Mouse (Mus musculus): Measurements from ENCODE around the gene Hspbp1.
A peak's percentile ranks its signal among the peaks of the same experiment; 100 is the strongest.

The Hspbp1 gene

DNA sequence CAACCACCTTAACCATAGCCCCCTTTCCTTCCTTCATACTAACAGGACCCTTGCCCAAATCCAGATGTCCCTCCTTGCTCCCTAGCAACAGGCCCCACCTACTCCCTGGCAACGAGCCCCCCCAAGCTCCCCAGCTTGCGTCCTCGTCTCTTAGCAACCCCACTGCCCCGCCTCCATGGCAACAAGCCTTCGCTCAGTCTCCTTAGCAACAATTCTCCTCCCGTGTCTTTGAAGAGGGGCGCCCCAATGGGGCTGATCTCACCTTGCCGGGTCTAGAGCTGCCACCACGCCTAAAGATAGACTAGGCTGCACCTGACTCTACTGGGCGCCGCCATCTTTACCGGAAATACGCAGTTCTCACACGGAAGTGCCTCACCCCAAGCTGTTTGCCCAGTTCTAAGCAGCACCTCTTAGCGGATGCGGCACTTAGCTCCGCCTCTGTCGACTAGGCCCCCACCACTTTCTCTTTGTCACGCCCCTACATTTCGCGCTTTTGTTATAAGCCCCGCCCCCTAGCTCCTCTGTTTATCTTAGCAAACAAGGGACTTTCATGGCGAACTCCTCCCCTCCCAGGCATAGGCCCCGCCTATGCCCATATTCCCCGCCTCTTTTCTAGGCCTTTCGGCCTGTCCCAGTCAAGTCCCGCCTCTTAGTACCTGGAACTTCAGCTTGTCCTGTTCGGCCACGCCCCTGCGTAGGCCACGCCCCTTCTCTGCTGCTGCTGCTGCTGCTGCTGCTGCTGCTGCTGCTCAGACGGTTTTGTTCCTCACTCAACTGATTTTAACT, at the start of gene Hspbp1:
Gene Hspbp1 (minus strand): TSS at position 437 of the 786 bp plus-strand sequence.
- DNase-seq (ENCODE audit: low read depth): peak; percentile 98

DNA sequence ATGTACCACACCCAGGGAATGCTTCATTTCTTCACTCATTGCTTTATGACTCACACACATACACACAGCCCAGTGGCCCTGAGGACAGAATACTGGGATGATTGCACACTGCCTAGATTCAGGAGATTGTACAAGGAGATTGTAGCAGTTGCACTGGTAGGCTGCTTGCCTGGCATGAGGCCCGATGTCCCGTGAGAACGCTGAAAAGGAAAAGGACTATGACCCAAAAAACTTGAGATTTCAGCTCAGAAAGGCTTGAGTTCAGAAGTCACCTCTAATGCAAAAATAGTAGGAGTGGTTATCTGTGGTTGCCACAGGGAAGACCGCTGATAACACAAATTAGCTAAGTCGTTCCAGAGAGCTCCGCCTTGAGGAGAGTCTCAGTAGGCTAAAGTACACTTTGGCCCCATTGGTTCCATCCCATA, 48.1 kb upstream of the Hspbp1 start:
- no peak for DNase-seq (ENCODE audit: low read depth)

DNA sequence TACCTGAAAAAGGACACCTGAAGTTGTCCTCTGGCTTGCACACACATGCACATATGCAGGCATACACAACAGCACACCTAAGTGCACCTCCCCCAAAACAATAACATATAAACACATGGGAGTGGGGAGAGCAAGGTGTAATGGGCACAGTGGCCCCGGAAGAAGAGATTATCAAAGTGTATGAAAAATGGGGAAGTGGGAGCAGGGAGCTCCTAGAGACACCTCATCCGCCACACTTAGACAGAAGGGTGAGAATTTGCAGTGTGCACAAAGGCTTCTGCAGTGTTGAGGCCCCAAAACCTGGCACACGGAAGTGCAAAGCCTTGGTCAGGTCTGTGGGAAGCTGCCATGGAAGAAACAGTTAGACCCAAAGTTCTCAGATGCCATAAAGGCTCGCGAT, 46.2 kb upstream of the Hspbp1 start:
- no peak for DNase-seq (ENCODE audit: low read depth)

DNA sequence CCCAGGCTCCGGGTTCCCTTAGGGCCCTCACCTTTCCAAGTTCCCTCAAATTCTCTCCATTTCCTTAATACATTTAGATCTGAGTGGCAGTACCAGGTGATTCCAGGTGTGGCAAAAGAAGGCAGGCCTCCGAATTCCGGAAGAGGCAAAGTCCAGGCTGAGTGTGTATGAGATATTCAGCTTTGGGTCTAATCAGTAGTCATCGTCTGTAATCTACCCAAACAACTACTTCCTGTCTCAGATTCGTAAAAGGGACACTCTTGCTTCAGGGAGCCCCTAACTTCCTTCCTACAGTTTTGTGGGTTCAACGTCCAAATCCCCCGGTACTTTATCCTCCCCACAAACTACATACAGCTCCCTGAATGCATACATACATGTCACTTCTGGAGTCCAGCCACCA, 40.3 kb upstream of the Hspbp1 start, which contains the start of gene Tmem150b:
Gene Tmem150b (minus strand): TSS at position 81 of the 400 bp plus-strand sequence.
- no peak for DNase-seq (ENCODE audit: low read depth)

DNA sequence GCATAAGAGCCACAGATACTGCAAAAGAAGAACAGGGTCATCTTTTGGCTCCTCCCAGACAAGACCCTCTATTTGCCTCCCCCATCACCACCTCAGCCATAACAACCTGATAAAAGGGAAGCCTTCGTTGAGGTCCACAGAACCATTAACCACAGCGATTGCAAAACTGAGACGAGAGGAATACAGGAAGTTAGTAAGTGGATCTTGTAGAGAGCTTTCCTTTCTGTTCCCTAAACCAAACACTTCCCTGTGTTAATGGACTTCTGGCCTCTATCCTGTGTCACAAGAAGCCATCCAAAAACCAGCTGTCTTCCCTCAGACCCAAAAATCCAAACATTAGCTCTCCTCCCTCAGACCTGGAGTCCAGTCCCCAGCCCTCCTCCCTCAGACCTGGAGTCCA, 39.5 kb upstream of the Hspbp1 start:
- no peak for DNase-seq (ENCODE audit: low read depth)

DNA sequence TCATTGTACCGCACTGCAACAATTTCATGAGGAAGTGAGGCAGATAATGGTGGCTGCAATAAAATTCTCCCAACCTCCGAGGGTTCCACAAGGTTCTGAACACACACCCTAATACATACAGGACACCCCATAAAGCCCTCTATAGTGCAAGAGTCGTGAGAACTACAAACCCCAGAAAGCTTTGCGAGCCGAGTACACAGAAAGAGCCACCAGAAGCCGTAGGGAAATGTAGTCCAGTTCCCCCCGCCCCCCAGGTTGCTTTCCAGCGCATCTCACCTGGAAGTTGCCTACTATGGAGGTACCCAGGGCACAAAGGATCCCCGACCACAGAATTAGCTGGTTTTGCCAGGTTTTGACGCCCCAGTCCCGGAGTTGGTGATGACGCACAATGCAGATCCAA, 38.6 kb upstream of the Hspbp1 start:
- DNase-seq (ENCODE audit: low read depth): no peak

DNA sequence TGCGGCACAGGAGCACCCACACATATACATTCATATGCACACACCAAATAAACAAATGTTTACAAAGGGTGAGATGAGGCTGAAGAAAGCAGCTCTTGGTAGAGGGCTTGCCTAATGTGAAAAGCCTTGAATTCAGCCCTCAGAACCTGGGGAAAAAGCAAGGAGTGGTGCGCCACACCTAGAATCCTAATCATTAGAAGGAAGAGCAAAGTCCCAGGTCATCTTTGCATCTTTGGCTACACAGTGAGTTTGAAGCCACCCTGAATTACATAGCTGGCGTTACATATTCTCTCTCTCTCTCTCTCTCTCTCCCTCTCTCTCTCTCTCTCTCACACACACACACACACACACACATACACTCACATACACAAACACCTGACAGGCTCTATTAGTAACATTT, 34.4 kb upstream of the Hspbp1 start:
- DNase-seq (ENCODE audit: low read depth): no peak

DNA sequence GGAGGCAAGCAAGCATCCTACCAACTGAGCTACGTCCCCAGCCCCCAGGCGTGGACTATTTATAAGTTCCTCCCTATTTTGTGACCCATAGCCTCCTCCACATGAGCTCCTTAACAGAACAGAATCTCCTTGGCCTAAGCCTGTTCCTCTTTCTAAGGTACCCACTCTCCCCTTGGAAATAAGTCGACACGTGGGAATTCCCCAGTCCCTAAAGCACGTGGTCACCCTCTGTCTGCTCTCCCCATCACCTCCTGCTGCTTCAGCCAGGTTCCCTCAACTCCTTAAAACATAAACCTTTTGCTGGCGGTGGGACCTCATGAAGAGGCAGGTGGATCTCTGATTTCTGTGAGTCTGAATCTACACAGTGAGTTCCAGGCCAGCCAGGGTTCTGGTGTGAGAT, 32.1 kb upstream of the Hspbp1 start:
- DNase-seq (ENCODE audit: low read depth): no peak

DNA sequence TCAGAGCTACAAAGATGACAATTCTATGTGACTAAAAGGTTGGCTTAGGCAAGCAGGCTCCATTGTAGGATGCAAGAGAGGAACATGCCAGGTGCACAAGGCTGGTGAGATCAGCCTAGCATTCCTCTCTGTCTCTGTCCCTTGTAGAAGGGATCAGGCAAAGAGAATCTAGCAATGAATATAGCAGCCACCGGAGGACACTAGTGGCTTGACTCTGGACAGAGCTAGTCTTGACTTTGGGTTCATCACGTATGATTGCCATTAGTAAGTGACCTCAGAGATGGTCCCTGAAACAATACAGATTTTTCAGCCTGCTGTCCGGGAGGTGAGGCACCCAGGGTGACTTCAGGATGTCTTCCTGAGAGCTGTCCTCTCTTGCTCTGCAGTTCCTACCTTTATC, 27.7 kb upstream of the Hspbp1 start:
- no peak for DNase-seq (ENCODE audit: low read depth)

DNA sequence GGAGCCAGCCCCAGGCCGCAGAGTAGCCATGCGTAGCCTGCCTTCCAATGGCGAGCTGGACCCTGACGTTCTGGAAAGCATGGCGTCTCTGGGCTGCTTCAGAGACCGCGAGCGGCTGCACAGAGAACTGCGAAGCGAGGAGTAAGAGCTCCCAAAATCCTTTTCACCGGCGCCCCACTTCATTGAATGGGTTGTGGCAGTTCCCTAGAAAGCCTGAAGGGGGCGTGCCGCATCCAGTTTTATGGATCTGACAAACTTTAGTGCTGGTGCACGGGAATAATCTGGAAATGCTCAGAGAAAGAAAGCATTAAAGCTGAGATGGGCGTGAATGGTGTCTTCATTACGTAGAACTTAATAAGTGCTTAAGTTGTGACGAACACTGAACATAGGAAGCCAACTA, 20.2 kb upstream of the Hspbp1 start:
- DNase-seq (ENCODE audit: low read depth): no peak

DNA sequence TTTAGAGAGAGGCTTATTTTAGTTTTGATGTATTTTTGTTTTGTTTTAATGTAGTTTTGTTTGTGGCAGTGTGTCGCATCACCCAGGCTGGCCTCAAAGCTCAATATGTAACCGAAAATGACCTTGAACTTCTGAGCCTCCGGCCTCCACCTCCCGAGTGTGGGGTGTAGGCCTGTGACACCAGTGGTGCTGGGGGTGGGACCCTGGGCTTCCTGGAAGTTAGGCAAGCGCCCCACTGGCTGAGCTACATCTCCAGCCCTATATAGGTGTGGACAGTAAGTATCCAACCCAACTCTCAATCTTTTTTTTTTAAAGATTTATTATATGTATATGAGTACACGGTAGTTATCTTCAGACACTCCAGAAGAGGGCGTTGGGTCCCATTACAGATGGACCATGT, 18.3 kb upstream of the Hspbp1 start:
- no peak for DNase-seq (ENCODE audit: low read depth)

DNA sequence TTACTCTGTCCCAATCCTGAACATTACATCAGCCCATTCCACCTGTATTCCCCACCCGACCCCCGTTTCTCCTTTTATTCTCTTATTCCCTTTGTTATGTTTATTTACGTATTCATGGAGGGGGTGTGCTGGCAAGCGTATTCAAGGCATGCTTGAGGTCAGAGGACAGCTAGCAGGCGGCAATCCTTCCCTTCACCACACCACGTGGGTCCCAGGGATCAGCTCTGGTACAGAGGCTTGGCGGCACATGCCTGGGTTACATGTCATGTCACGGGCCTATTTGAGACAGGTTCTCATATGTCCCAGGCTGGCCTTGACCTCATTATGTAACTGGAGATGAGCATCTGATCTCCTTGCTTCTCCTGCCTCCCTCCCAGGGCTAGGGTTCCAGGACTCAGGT, 17.5 kb upstream of the Hspbp1 start:
- DNase-seq (ENCODE audit: low read depth): no peak

DNA sequence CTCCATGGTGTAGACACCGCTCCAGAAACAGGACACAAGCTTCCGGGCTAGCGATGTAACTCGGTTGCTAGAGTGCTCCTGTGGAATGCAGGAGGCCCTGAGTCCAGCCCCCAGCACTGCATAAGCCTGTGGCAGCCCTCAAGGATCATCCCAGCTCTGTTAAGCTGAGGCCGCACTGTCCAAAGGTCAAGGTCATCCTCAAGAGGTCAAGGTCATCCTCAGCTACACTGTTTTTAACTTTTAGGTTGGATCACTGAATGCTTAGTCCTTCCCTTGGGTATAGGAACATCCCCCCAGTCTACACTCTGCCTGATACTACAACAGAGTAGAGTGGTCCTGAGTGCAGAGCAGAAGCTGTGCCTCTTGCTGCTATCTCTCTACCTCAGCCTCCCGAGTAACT, 8.1 kb upstream of the Hspbp1 start:
- DNase-seq (ENCODE audit: low read depth): no peak

DNA sequence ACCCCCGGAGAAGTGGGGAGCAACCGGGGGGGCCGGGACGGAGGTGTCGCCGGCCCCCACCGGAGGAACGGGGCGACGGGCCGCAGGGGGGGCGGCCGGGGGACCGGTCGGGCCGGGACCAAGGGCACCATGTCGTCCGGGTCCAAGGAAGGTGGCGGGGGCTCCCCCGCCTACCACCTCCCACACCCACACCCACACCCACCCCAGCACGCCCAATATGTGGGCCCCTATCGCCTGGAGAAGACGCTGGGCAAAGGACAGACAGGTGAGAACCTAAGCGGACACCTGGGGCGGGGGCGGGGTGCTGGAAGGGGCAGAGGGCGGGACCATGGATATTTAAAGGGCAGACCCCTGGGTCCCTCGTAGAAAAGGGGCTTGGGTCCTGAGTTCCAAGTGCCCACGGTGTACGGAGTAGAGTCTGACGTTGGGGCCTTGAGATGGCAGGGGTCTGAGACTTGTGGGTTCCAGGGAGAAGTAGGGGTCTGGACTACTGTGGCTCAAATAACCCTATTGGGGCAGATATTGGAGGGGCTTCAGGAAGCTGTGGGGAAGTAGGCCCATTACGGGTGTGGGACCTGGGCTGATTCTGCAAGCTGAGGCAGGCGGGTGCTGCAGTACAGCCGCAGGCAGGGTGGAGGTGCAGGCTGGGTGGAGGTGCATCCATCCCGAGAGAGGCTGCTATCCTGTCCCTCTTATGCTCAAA, 6.2 kb upstream of the Hspbp1 start:
- DNase-seq (ENCODE audit: low read depth): no peak

DNA sequence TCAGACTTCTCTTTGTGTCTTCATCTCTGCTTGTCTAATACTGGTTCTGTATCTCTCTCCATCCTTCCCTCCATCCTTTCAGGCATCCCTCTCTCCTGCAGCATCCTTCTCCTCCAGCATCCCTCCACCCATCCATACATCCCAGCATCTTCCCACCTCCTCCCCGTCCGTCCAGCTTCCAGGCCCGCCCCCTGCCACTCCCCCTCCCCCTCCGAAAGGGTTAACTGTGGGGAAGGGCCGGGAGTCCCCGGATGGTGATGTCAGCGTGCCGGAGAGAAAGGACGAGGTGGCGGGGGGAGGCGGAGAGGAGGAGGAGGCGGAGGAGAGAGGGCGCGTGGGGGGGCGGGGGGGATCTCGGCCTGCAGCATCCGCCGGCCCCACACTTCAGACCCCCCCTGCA, 5.5 kb upstream of the Hspbp1 start, which contains the start of gene Brsk1:
Gene Brsk1 (plus strand): TSS at position 218 of the 400 bp plus-strand sequence.
- DNase-seq (ENCODE audit: low read depth): no peak

DNA sequence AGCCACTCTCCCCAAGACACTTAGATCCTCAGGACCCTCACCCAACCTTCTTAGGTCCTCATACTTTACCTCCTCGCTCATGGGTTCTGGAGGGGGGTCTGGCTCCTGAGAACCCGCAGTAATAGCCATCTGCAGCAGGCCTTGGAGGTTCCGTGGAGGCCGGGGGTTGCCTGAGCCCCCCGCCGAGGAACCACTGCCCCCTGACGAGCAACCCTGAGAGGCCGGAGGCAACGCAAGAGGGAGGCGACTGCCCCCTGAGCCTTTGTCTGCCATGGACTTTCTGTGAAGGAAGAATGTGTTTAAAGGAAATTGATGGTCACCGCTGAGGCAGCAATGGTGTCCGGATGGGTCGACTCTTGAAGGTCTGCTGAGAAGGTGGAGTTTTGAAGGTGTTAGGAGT, 665 bp downstream of the Hspbp1 start:
- DNase-seq (ENCODE audit: low read depth): no peak

DNA sequence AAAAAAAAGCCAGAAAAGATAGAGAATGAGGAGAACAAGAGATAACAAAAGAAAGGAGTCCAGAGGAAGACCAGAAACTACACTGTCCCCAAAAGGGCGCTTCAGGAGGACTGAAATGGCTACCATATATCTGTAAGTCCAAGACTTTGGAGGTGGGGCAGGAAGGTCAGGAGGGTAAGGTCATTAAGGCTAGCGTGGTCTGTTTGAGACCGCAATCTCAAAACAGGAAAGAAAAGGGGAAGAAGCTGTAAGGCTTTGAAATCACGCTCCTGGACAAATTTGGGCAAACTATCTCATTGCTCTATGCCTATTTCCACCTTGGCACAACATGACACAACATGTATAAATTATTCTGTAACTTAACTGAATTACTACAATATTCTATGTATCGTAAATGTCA, 1.6 kb downstream of the Hspbp1 start:
- DNase-seq (ENCODE audit: low read depth): no peak

DNA sequence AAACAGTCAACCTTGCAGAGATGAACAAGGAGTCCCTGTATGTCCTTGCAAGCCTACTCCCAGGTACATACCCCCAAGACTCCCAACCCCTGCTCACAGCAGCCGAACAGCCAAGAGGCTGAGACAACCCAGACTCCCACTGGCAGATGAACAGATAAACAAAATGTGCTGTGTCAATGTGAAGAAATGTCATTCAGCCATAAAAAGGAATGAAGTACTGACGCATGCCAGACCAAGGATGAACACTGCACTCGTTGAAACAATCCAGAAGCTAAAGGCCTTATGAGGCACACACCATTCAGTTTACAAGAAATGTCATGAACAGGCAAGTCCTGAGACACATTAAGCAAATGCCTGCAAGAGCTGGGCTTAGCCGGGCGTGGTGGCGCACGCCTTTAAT, 9.7 kb downstream of the Hspbp1 start:
- DNase-seq (ENCODE audit: low read depth): no peak

DNA sequence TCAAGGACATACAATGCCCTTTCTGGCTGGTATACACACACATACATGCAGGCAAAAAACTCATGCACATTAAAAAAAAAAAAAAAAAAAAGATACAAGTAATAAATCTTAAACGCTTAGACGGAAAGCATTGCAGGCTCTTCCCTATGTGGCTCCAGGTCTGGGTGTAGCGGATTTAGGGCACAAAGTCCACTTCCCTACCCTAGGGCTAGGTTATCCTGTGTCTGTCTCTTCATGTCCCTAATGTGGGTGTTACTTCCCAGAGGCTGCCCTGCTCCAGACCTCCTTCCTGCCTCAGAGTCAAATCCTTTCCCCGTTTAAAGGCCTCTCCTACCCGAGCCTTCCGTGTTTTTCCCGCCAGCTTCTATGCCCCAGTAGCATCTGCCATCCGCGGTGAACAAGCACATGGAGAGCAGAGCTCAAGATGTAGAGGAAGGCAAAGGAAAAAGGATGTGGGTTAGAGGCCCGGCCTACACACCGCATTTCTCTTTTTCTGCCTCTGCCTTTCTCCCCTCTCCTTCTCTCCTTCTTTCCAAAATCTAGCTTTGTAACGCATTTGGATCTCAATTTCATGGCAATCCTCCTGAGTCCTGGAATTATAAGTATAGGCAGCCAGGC, 10.6 kb downstream of the Hspbp1 start:
- DNase-seq (ENCODE audit: low read depth): no peak

DNA sequence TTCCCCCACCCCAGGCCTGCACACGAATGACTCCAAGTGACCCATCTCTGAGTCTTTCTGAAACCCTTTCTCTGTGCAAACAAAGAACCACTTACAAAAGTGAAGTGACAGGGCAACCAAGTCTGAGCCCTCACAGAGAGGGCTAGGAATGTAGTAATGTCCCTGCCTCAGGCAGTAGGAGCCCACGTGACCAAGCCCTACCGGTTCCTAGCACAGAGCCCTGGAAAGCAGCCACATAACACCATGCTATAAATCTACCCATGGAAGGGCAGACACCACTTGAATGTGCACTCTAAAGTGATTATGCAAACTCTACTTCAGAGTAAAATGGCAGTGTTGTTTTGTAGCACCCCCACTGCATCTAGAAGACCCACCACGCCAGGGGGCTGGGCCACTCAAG, 12.9 kb downstream of the Hspbp1 start:
- DNase-seq (ENCODE audit: low read depth): no peak

DNA sequence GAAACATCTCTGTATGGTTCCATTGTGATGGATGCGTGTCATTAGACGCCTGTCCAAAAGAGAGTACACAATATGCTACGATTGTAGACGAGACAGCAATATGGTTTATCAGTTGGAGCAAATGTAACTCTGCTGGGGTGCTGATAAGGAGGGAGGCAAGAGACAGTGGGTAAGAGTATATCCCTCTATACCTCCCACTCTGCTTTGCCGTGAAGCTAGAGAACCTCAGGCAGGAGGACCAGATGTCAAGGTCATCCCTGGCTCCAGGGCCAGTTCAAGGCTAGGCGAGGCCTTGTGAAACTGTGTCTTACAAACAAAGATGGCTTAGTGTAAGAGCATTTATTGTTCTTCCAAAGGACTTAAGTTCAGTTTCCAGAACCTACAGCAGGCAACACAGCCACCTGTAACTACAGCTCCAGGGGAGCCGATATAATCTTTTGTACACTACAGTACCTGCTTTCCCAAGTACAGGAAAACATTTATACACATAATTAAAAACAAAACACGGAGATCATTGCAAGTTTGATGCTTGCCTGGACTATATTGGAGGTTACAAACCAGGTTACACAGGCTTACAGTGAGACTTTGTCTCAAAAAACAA, 14.1 kb downstream of the Hspbp1 start:
- no peak for DNase-seq (ENCODE audit: low read depth)

DNA sequence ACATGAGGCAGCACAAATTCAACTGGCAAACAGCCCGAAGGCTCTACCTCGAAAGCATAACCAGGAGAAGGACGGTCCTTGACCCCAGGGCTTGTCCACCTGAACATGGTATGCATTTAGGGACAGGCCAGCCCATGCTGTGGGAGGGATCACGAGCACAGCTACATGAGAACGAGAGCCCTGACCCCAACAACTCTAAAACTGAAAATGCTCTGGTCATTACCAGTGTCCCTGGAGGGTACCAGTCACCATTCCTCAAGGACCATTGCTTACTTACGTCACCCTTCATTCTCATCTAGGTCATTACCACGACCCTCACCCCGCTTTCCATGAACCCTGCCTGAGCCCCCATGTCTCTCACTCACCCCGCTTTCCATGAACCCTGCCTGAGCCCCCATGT, 15.7 kb downstream of the Hspbp1 start:
- DNase-seq (ENCODE audit: low read depth): no peak

DNA sequence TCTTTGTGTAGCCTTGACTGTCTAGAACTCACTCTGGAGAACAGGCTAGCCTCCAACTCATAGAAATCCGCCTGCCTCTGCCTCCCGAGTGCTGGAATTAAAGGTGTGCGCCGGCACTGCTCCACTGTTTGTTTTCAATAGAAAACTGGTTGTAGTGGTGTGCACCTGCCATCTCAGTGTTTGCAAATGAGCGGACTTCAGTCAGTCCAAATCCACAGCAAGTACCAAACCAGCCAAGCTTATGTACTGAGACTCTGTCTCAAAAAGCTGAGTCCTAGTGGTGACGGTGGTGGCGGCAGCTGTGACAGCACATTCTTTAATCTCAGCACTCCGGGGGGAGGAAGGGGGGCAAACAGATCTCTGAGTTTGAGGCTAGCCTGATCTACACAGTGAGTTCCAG, 16.4 kb downstream of the Hspbp1 start:
- no peak for DNase-seq (ENCODE audit: low read depth)
